Mouse (Mus musculus) ES-Bruce4 (cell line): ENCODE results near the gene Morc3. TPM values are rescaled to one million over a fixed set of nuclear protein-coding genes. Genes with fewer than 3 reads are reported as not detected.
A peak's percentile ranks its signal among the peaks of the same experiment; 100 is the strongest.

Source experiments
- H3K27ac ChIP-seq: 2 replicates; pipeline ENCODE4 v1.5.1; 2012; ENCODE audit warnings: low read length, inconsistent platforms; ENCODE audit not compliant: insufficient read depth
- H3K27me3 ChIP-seq: 2 replicates; pipeline ENCODE4 v1.6.1; 2012; ENCODE audit warnings: mild to moderate bottlenecking, low read length, inconsistent platforms; ENCODE audit not compliant: control insufficient read depth, poor library complexity, insufficient read depth, severe bottlenecking
- H3K36me3 ChIP-seq: 2 replicates; pipeline ENCODE4 v1.6.1; 2012; ENCODE audit warnings: inconsistent platforms, mild to moderate bottlenecking, low read length, moderate library complexity; ENCODE audit not compliant: control insufficient read depth, poor library complexity, insufficient read depth, severe bottlenecking
- H3K4me1 ChIP-seq: one replicate; pipeline ENCODE4 v1.8.1; 2011; ENCODE audit warnings: low read length; ENCODE audit not compliant: control insufficient read depth, insufficient read depth
- H3K4me3 ChIP-seq: 2 replicates; pipeline ENCODE4 v1.5.1; 2011; ENCODE audit warnings: low read depth, mild to moderate bottlenecking, low read length
- H3K9ac ChIP-seq: 2 replicates; pipeline ENCODE4 v1.6.1; 2012; ENCODE audit warnings: low read depth, mild to moderate bottlenecking, inconsistent platforms; ENCODE audit not compliant: poor library complexity, severe bottlenecking
- H3K9me3 ChIP-seq: replicated peaks from 2 replicates; pipeline ENCODE4 v1.6.1; 2012; ENCODE audit warnings: mild to moderate bottlenecking, low read length, inconsistent platforms; ENCODE audit not compliant: control insufficient read depth, poor library complexity, insufficient read depth, severe bottlenecking
- CTCF ChIP-seq: IDR thresholded peaks from one replicate; pipeline ENCODE4 v1.8.1; 2011; ENCODE audit warnings: low read depth, low read length
- EP300 ChIP-seq: IDR thresholded peaks from 2 replicates; pipeline ENCODE4 v1.6.1; 2011; ENCODE audit warnings: low read depth, low read length; ENCODE audit not compliant: insufficient read depth
- POLR2A ChIP-seq: IDR thresholded peaks from one replicate; pipeline ENCODE4 v1.8.1; 2011; ENCODE audit warnings: low read length; ENCODE audit not compliant: insufficient read depth
- polyA plus RNA-seq: library from polyadenylated mRNA; stranded (reverse); fragments of >200 nt; gene quantifications from 2 replicates; pipeline ENCODE4 v1.2.4, GENCODE M21; 2011; ENCODE audit warnings: low read depth; ENCODE audit not compliant: missing spikeins, insufficient read depth, insufficient read length

Morc3 gene
- polyA plus RNA-seq, 1 experiment, result 152 TPM

GRCm38 (mm10) chr16:93830071-93830470, 1.9 kb upstream of the Morc3 start:
- H3K27me3 ChIP-seq, result no peaks in the 10 kb centered on the region
- H3K27ac ChIP-seq, result peak overlapping the region; percentile 72
- H3K9ac ChIP-seq, result peak overlapping the region; percentile 51
- TF ChIP-seq POLR2A (no peak), EP300 (no peak), CTCF (no peak)
- no peaks in the 10 kb centered on the region for H3K9me3 ChIP-seq
- H3K4me3 ChIP-seq, result no peak overlapping the region
- peaks cover 7% of the 10 kb centered on the region for H3K4me1 ChIP-seq
- H3K36me3 ChIP-seq, result peaks cover 3% of the 10 kb centered on the region; the same call in 1 of the 2 replicates

- Histone ChIP-seq H3K9ac (peak overlapping the region; percentile 51), H3K4me1 (peaks cover 9% of the 10 kb centered on the region)
Observed at GRCm38 (mm10) chr16:93830916-93831315, 1.0 kb upstream of the Morc3 start.

GRCm38 (mm10) chr16:93832451-93833276, 743 bp downstream of the Morc3 start:
- no peak for TF ChIP-seq CTCF
- Histone ChIP-seq H3K36me3 (peaks cover 5% of the 10 kb centered on the region; the same call in 1 of the 2 replicates), H3K27me3 (no peaks in the 10 kb centered on the region), H3K27ac (peak overlapping the region; percentile 18), H3K9me3 (no peaks in the 10 kb centered on the region), H3K4me1 (peaks cover 9% of the 10 kb centered on the region), H3K4me3 (peak overlapping the region; percentile 93), H3K9ac (peak overlapping the region; percentile 91)

More at GRCm38 (mm10) chr16:93830916-93831315, 1.0 kb upstream of the Morc3 start:
- Histone ChIP-seq H3K9me3 (no peaks in the 10 kb centered on the region), H3K4me3 (no peak overlapping the region), H3K27me3 (no peaks in the 10 kb centered on the region), H3K36me3 (peaks cover 3% of the 10 kb centered on the region; the same call in 1 of the 2 replicates), H3K27ac (peak overlapping the region; percentile 72)
- TF ChIP-seq POLR2A (no peak), CTCF (no peak), EP300 (no peak)

GRCm38 (mm10) chr16:93833551-93833950, 1.6 kb downstream of the Morc3 start:
- H3K36me3 ChIP-seq, result peaks cover 7% of the 10 kb centered on the region; the same call in 1 of the 2 replicates
- H3K27ac ChIP-seq, result no peak overlapping the region
- no peaks in the 10 kb centered on the region for H3K9me3 ChIP-seq
- peaks cover 9% of the 10 kb centered on the region for H3K4me1 ChIP-seq
- no peak for TF ChIP-seq POLR2A
- no peak for TF ChIP-seq EP300
- no peak for TF ChIP-seq CTCF
- H3K4me3 ChIP-seq, result peak overlapping the region; percentile 35
- H3K27me3 ChIP-seq, result no peaks in the 10 kb centered on the region
- peak overlapping the region; percentile 91 for H3K9ac ChIP-seq

- no peak for TF ChIP-seq EP300
- Histone ChIP-seq H3K36me3 (peaks cover 7% of the 10 kb centered on the region; the same call in 1 of the 2 replicates), H3K9me3 (no peaks in the 10 kb centered on the region), H3K9ac (0 out of 2 replicates have a peak overlapping the region, but pooled peaks have one; percentile 91), H3K27me3 (no peaks in the 10 kb centered on the region), H3K27ac (no peak overlapping the region), H3K4me1 (peaks cover 9% of the 10 kb centered on the region), H3K4me3 (no peak overlapping the region; the same call in 1 of the 2 replicates)
Observed at GRCm38 (mm10) chr16:93834076-93834475, 2.2 kb downstream of the Morc3 start.

- Histone ChIP-seq H3K4me3 (no peak overlapping the region), H3K9ac (no peak overlapping the region), H3K36me3 (peaks cover 17% of the 10 kb centered on the region), H3K27ac (no peak overlapping the region), H3K4me1 (peaks cover 6% of the 10 kb centered on the region), H3K9me3 (no peaks in the 10 kb centered on the region), H3K27me3 (no peaks in the 10 kb centered on the region)
- TF ChIP-seq CTCF (no peak), EP300 (no peak), POLR2A (no peak)
Observed at GRCm38 (mm10) chr16:93839049-93839448, 7.1 kb downstream of the Morc3 start.
